Mouse (Mus musculus): Measurements from ENCODE around the gene Fam198a. TPM values are rescaled to one million over a fixed set of nuclear protein-coding genes. Genes with fewer than 3 reads are reported as not detected.

Gene Fam198a
- total and polyA plus RNA-seq, 3 experiments = 0.12 to 0.26 TPM; not detected in 1

GRCm38 (mm10) chr9:122018079-122018478 is 67.3 kb downstream of the Fam198a start:
- Histone ChIP-seq H3K36me3 (ENCODE audit: control insufficient read depth in 1 of 2, insufficient read depth in 2 of 2, low read length in 2 of 2) (no peaks in the 10 kb centered on the region), H3K9ac (ENCODE audit: control insufficient read depth, low read depth, low read length, poor library complexity, severe bottlenecking) (no peak overlapping the region), H3K4me1 (ENCODE audit: control insufficient read depth in 1 of 2, insufficient read depth in 2 of 2, low read length in 2 of 2) (no peaks in the 10 kb centered on the region), H3K27ac (ENCODE audit: control insufficient read depth, low read depth, low read length) (no peak overlapping the region), H3K27me3 (ENCODE audit: control insufficient read depth in 1 of 2, insufficient read depth in 2 of 2, low read length in 2 of 2) (no peaks in the 10 kb centered on the region), H3K9me3 (replicated peaks; ENCODE audit: insufficient read depth, low read length) (no peaks in the 10 kb centered on the region), H3K4me3 (ENCODE audit: control insufficient read depth in 1 of 2, insufficient read depth in 1 of 2, low read depth in 2 of 2, low read length in 2 of 2) (no peak overlapping the region), H3K79me2 (ENCODE audit: control insufficient read depth, insufficient read depth, low read length, poor library complexity) (no peaks in the 10 kb centered on the region)
- DNase-seq (ENCODE audit: low read depth, low spot score) = no peak
- TF ChIP-seq USF2 (IDR thresholded peaks at IDR 0.05; ENCODE audit: borderline replicate concordance in 1 of 2, insufficient read depth in 1 of 2, low read depth in 1 of 2, low read length in 2 of 2) = no peak
- no peak for TF ChIP-seq NELFE (IDR thresholded peaks at IDR 0.05; ENCODE audit: low read depth, low read length)
- no peak for TF ChIP-seq EP300 (IDR thresholded peaks at IDR 0.05; ENCODE audit: low read depth in 1 of 2, low read length in 2 of 2)

- Histone ChIP-seq H3K9ac (ENCODE audit: control insufficient read depth, low read depth, low read length, poor library complexity, severe bottlenecking) (no peak overlapping the region), H3K79me2 (ENCODE audit: control insufficient read depth, insufficient read depth, low read length, poor library complexity) (no peaks in the 10 kb centered on the region), H3K4me1 (ENCODE audit: control insufficient read depth in 1 of 2, insufficient read depth in 2 of 2, low read length in 2 of 2) (no peaks in the 10 kb centered on the region), H3K4me3 (ENCODE audit: control insufficient read depth in 1 of 2, insufficient read depth in 1 of 2, low read depth in 2 of 2, low read length in 2 of 2) (no peak overlapping the region), H3K36me3 (ENCODE audit: control insufficient read depth in 1 of 2, insufficient read depth in 2 of 2, low read length in 2 of 2) (no peaks in the 10 kb centered on the region), H3K27ac (ENCODE audit: control insufficient read depth, low read depth, low read length) (no peak overlapping the region), H3K27me3 (ENCODE audit: control insufficient read depth in 1 of 2, insufficient read depth in 2 of 2, low read length in 2 of 2) (no peaks in the 10 kb centered on the region), H3K9me3 (replicated peaks; ENCODE audit: insufficient read depth, low read length) (no peaks in the 10 kb centered on the region)
- DNase-seq (ENCODE audit: low read depth, low spot score) = peak; percentile 3
- peak; percentile 47 for TF ChIP-seq SMC3 (IDR thresholded peaks at IDR 0.05; ENCODE audit: low read depth, low read length)
- TF ChIP-seq USF2 (IDR thresholded peaks at IDR 0.05; ENCODE audit: borderline replicate concordance in 1 of 2, insufficient read depth in 1 of 2, low read depth in 1 of 2, low read length in 2 of 2) = no peak
- TF ChIP-seq ZC3H11A (IDR thresholded peaks at IDR 0.05; ENCODE audit: low read depth, low read length) = peak; percentile 15; the same call in 1 of the 2 replicates
- TF ChIP-seq NRF1 (IDR thresholded peaks at IDR 0.05; ENCODE audit: insufficient read depth, low read depth, low read length, poor library complexity, severe bottlenecking) = no peak
- TF ChIP-seq BHLHE40 (IDR thresholded peaks at IDR 0.05; ENCODE audit: borderline replicate concordance, low read depth, low read length) = no peak
- no peak for TF ChIP-seq TBP (IDR thresholded peaks at IDR 0.05; ENCODE audit: low read depth, low read length)
- no peak for TF ChIP-seq CHD1 (IDR thresholded peaks at IDR 0.05; ENCODE audit: low read depth, low read length)
- TF ChIP-seq CTCF (IDR thresholded peaks at IDR 0.05 in 2 of 3, conservative IDR thresholded peaks at IDR 0.05 in 1 of 3; ENCODE audit: control insufficient read depth in 1 of 3, insufficient read depth in 1 of 3, low read depth in 2 of 3, low read length in 3 of 3, poor library complexity in 1 of 3, severe bottlenecking in 1 of 3) = peak; percentile 3 to 53 (median 19); a peak in 3 of 6 replicates
- peak; percentile 39 for TF ChIP-seq RAD21 (IDR thresholded peaks at IDR 0.05; ENCODE audit: low read depth, low read length)
Measured at GRCm38 (mm10) chr9:122018782-122019395, 68.1 kb downstream of the Fam198a start.

- Histone ChIP-seq H3K27me3 (ENCODE audit: control insufficient read depth in 1 of 2, insufficient read depth in 2 of 2, low read length in 2 of 2) (no peaks in the 10 kb centered on the region), H3K9me3 (replicated peaks; ENCODE audit: insufficient read depth, low read length) (no peaks in the 10 kb centered on the region), H3K4me3 (ENCODE audit: control insufficient read depth in 1 of 2, insufficient read depth in 1 of 2, low read depth in 2 of 2, low read length in 2 of 2) (no peak overlapping the region), H3K4me1 (ENCODE audit: control insufficient read depth in 1 of 2, insufficient read depth in 2 of 2, low read length in 2 of 2) (no peaks in the 10 kb centered on the region), H3K9ac (ENCODE audit: control insufficient read depth, low read depth, low read length, poor library complexity, severe bottlenecking) (no peak overlapping the region), H3K79me2 (ENCODE audit: control insufficient read depth, insufficient read depth, low read length, poor library complexity) (no peaks in the 10 kb centered on the region), H3K27ac (ENCODE audit: control insufficient read depth, low read depth, low read length) (no peak overlapping the region), H3K36me3 (ENCODE audit: control insufficient read depth in 1 of 2, insufficient read depth in 2 of 2, low read length in 2 of 2) (no peaks in the 10 kb centered on the region)
- DNase-seq (ENCODE audit: low read depth, low spot score) = no peak
- TF ChIP-seq RCOR1 (IDR thresholded peaks at IDR 0.05; ENCODE audit: low read depth, low read length) = no peak
- TF ChIP-seq MEF2A (IDR thresholded peaks at IDR 0.05; ENCODE audit: extremely low read depth, insufficient replicate concordance, low read depth, low read length, poor library complexity, severe bottlenecking) = no peak
- no peak for TF ChIP-seq KAT2A (conservative IDR thresholded peaks at IDR 0.05; ENCODE audit: low read depth, low read length)
- no peak for TF ChIP-seq TBP (IDR thresholded peaks at IDR 0.05; ENCODE audit: low read depth, low read length)
- TF ChIP-seq UBTF (IDR thresholded peaks at IDR 0.05; ENCODE audit: borderline replicate concordance, insufficient read depth, low read depth, low read length) = no peak
- TF ChIP-seq CHD1 (IDR thresholded peaks at IDR 0.05; ENCODE audit: low read depth, low read length) = no peak
- no peak for TF ChIP-seq POLR2A (IDR thresholded peaks at IDR 0.05; ENCODE audit: control insufficient read depth in 1 of 2, insufficient read depth in 1 of 2, low read depth in 1 of 2, low read length in 2 of 2, poor library complexity in 1 of 2)
- TF ChIP-seq MAFK (IDR thresholded peaks at IDR 0.05; ENCODE audit: borderline replicate concordance, low read depth, low read length) = no peak
- TF ChIP-seq USF1 (IDR thresholded peaks at IDR 0.05; ENCODE audit: low read depth, low read length) = no peak
- TF ChIP-seq TAL1 (IDR thresholded peaks at IDR 0.05; ENCODE audit: low read length) = no peak
- TF ChIP-seq TCF12 (IDR thresholded peaks at IDR 0.05; ENCODE audit: low read depth, low read length) = no peak
- no peak for TF ChIP-seq USF2 (IDR thresholded peaks at IDR 0.05; ENCODE audit: borderline replicate concordance in 1 of 2, insufficient read depth in 1 of 2, low read depth in 1 of 2, low read length in 2 of 2)
- no peak for TF ChIP-seq HCFC1 (IDR thresholded peaks at IDR 0.05; ENCODE audit: low read depth, low read length)
- no peak for TF ChIP-seq MYC (IDR thresholded peaks at IDR 0.05; ENCODE audit: low read depth, low read length)
Measured at GRCm38 (mm10) chr9:122020321-122020720, 69.5 kb downstream of the Fam198a start.

Measured in MEL (cell line).